Mouse (Mus musculus) G1E (cell line): ENCODE measurements at regions not wholly inside any gene's neighbourhood (a gene's known extent, or its start where the extent isn't known, plus 50 kb on each side); places are given as distances from the start of the nearest gene placed in this dataset.

ENCODE experiments used
- ATAC-seq: 2 replicates; pipeline ENCODE4 v1.8.0; 2016; ENCODE audit warnings: mild to moderate bottlenecking; ENCODE audit not compliant: insufficient number of reproducible peaks, poor library complexity, low FRiP score, severe bottlenecking; ENCODE audit errors: extremely low read depth
- DNase-seq: peaks from one replicate; pipeline ENCODE4 v3.0.0; 2012; ENCODE audit warnings: low spot score
- H3K27me3 ChIP-seq: 2 replicates; pipeline ENCODE4 v1.6.1; 2012; ENCODE audit warnings: mild to moderate bottlenecking, low read length, inconsistent platforms; ENCODE audit not compliant: insufficient read depth
- H3K36me3 ChIP-seq: replicated peaks from 2 replicates; pipeline ENCODE3; 2012; ENCODE audit warnings: mild to moderate bottlenecking, inconsistent platforms
- H3K4me1 ChIP-seq: 2 replicates; pipeline ENCODE4 v1.6.1; 2012; ENCODE audit warnings: low read depth, low read length, inconsistent platforms, mixed read lengths; ENCODE audit not compliant: insufficient read depth
- H3K4me3 ChIP-seq: 2 replicates; pipeline ENCODE4 v1.5.1; 2012; ENCODE audit warnings: low read depth, mild to moderate bottlenecking, inconsistent platforms, low read length, moderate library complexity, mixed read lengths
- H3K9me3 ChIP-seq: replicated peaks from 2 replicates; pipeline ENCODE4 v1.6.1; 2012; ENCODE audit warnings: inconsistent platforms
- CTCF ChIP-seq: IDR thresholded peaks from 2 replicates; pipeline ENCODE4 v1.5.1; 2012; ENCODE audit warnings: low read depth, low read length, inconsistent platforms, mixed read lengths
- GATA1 ChIP-seq: IDR thresholded peaks from 2 replicates; pipeline ENCODE4 v1.6.1; 2012; ENCODE audit warnings: borderline replicate concordance, low read length, inconsistent platforms, mixed read lengths
- GATA2 ChIP-seq: IDR thresholded peaks from 2 replicates; pipeline ENCODE4 v1.6.1; 2012; ENCODE audit warnings: low read depth, low read length, inconsistent platforms, borderline replicate concordance
- POLR2AphosphoS5 ChIP-seq: IDR thresholded peaks from 2 replicates; pipeline ENCODE4 v1.6.1; 2012; ENCODE audit warnings: low read depth, low read length, inconsistent platforms; ENCODE audit not compliant: insufficient replicate concordance
- TAL1 ChIP-seq: conservative IDR thresholded peaks from 2 replicates; pipeline ENCODE4 v1.6.1; 2012; ENCODE audit warnings: low read depth, low read length, inconsistent platforms, mixed read lengths

GRCm38 (mm10) chr4:71187801-71188200, 570.0 kb downstream of the Gm11232 start:
- H3K27me3 ChIP-seq, result no peaks in the 10 kb centered on the region
- no peak for TF ChIP-seq GATA2
- TF ChIP-seq TAL1, result no peak
- TF ChIP-seq CTCF, result no peak
- TF ChIP-seq POLR2AphosphoS5, result no peak
- no peak for TF ChIP-seq GATA1
- H3K36me3 ChIP-seq, result no peaks in the 10 kb centered on the region
- no peaks in the 10 kb centered on the region for H3K4me1 ChIP-seq
- H3K9me3 ChIP-seq, result peaks cover 5% of the 10 kb centered on the region; the same call in 1 of the 2 replicates
- ATAC-seq (no peak), DNase-seq (no peak)
- H3K4me3 ChIP-seq, result no peak overlapping the region

DNA sequence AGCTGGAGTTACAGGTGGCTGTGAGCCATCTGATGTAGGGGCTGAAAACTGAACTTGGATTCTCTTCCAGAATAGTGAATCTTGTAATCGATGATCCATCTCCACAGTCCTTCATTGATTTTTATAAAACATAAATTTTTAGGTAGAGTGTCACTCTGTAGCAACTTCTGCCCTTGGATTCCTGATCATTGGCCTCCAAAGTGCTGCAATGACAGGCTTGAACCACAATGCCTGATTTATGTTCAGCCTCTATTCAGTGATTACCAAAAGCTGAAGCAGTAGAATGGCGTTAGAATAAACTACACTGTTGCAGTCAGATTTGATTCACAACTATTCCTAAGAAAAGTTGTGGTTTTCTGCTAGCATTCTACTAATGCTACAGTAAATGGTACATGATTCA, 580.1 kb downstream of the Gm11232 start:
- no peak for TF ChIP-seq GATA2
- TF ChIP-seq GATA1, result no peak
- TF ChIP-seq CTCF, result no peak
- no peak for TF ChIP-seq POLR2AphosphoS5
- no peak for TF ChIP-seq TAL1
- no peaks in the 10 kb centered on the region for H3K36me3 ChIP-seq
- H3K4me1 ChIP-seq, result no peaks in the 10 kb centered on the region
- no peak for DNase-seq
- H3K4me3 ChIP-seq, result no peak overlapping the region
- H3K9me3 ChIP-seq, result no peaks in the 10 kb centered on the region
- no peaks in the 10 kb centered on the region for H3K27me3 ChIP-seq
- no peak for ATAC-seq

DNA sequence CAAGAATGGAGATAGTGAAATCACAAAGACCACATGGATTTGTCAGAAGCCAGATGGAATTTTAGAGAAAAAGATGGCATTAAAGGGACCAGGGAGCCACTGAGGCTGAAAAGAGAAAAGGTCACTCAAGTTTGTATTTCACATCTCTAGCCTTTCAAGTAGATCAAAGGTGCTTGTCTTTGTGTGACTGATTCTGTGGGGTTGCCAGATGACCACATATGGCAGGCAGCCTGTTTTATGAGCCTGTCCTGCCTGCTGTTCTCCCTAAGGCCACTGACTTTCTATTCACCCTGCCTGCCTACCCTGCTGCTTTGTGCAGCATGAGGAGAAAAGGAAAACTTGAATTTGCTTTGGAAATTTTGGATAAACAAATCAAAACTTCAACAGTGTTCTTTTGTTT, 592.0 kb downstream of the Gm11232 start:
- Histone ChIP-seq H3K9me3 (no peaks in the 10 kb centered on the region), H3K27me3 (no peaks in the 10 kb centered on the region), H3K36me3 (no peaks in the 10 kb centered on the region), H3K4me1 (no peaks in the 10 kb centered on the region), H3K4me3 (no peak overlapping the region)
- TF ChIP-seq TAL1, result no peak
- TF ChIP-seq GATA2, result no peak
- TF ChIP-seq POLR2AphosphoS5, result no peak
- no peak for TF ChIP-seq CTCF
- TF ChIP-seq GATA1, result no peak
- DNase-seq (no peak), ATAC-seq (no peak)

- Histone ChIP-seq H3K4me3 (no peak overlapping the region), H3K4me1 (no peaks in the 10 kb centered on the region), H3K36me3 (no peaks in the 10 kb centered on the region), H3K27me3 (no peaks in the 10 kb centered on the region), H3K9me3 (peaks cover 3% of the 10 kb centered on the region)
- no peak for TF ChIP-seq POLR2AphosphoS5
- no peak for TF ChIP-seq CTCF
- ATAC-seq, result no peak
- DNase-seq, result no peak
Observed at GRCm38 (mm10) chr4:71131670-71132317, 597.0 kb upstream of the Megf9 start.

DNA sequence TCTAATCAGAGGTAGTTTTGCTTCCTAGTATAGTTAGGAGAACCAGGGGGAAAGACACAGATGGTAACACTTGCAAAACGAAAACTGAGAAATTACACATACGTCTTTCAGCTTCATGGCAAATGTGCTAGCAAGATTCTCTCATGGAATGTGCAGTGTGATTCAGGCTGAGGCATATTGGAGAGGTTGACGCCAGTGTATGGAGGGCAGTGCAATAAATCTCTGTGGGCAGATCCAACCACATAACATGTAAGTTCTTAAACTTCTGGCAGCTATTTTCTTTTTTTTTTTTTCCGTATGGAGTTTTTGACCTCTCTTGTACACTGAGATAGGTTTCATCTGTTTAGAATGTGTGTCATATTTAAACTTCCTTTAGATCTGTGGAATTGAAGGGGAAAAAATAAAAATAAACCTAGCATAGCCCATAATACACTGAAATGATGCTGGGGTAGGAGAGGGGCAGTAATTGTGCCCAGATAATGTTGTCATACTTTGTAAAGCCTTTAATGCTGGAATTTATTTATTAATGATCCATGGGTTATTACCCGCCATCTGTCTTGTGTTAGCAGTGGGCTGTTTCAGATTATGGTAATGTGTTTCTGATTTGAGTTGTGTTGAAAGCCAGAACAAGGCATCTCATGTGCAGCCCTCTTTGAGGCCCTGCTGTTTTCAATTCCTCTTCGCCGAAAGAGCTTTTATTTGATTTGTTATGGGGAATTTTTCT, 596.3 kb upstream of the Megf9 start:
- no peaks in the 10 kb centered on the region for H3K4me1 ChIP-seq
- no peak for TF ChIP-seq GATA1
- no peak for TF ChIP-seq POLR2AphosphoS5
- no peak for TF ChIP-seq TAL1
- TF ChIP-seq GATA2, result no peak
- TF ChIP-seq CTCF, result no peak
- no peaks in the 10 kb centered on the region for H3K27me3 ChIP-seq
- ATAC-seq, result no peak
- no peak for DNase-seq
- peaks cover 3% of the 10 kb centered on the region for H3K9me3 ChIP-seq
- no peaks in the 10 kb centered on the region for H3K36me3 ChIP-seq
- no peak overlapping the region for H3K4me3 ChIP-seq

DNA sequence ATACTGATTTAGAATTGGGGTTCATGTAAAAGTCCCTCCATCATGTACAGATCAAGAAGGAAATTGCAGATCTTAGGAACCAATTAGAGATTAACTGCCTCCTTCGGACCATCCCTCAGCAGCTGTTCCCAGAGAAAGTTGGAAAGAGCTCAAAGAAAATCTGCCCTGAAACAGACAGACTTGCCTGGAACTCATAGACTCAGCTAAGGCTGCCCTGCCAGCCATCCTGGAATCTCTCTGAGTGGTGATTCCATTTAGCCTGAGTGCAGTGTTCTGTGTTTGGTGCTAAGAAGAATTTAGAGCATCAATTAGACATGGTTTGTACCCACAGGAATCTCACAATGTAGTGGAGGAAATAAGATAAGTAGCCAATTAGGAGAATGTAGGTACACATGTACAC, 594.5 kb upstream of the Megf9 start:
- H3K9me3 ChIP-seq, result peaks cover 3% of the 10 kb centered on the region
- H3K4me3 ChIP-seq, result no peak overlapping the region
- TF ChIP-seq POLR2AphosphoS5 (no peak), GATA1 (no peak), CTCF (no peak), GATA2 (no peak), TAL1 (no peak)
- H3K27me3 ChIP-seq, result no peaks in the 10 kb centered on the region
- H3K36me3 ChIP-seq, result no peaks in the 10 kb centered on the region
- ATAC-seq (no peak), DNase-seq (no peak)
- H3K4me1 ChIP-seq, result no peaks in the 10 kb centered on the region
